Mouse (Mus musculus) testis, postnatal 14 days (tissue): ENCODE measurements around the gene Pak6.

Experiments
- DNase-seq: peaks from one replicate; pipeline ENCODE4 v3.0.0; 2021; ENCODE audit warnings: low spot score

Gene Pak6

DNA sequence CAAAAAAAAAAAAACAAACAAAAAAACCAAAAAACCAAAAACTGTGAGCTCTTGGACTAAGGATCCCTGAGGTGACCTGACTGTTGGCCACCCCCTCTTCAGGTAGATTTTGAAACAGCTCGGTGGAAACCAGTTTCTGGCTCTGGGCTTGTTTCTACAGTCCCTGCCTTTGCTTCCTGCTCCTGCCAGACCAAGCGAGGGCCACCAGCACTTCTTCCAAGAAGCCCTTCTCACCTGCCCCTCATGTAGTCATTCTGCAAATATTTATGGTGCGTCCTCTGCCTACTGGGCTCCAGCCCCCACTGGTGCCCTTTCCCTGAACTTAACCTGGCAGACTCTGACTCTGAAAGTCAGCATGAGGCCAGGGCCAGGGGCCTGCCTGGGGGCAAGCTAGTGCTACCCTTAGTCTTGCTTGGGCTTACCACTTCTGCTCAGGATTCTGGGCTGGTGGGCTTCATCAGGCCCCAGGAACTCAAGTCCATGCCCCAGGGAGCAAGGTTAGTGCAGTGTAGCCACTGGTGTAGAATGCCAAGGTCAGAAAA lies 1.9 kb downstream of the Pak6 start:
- no peak for DNase-seq

DNA sequence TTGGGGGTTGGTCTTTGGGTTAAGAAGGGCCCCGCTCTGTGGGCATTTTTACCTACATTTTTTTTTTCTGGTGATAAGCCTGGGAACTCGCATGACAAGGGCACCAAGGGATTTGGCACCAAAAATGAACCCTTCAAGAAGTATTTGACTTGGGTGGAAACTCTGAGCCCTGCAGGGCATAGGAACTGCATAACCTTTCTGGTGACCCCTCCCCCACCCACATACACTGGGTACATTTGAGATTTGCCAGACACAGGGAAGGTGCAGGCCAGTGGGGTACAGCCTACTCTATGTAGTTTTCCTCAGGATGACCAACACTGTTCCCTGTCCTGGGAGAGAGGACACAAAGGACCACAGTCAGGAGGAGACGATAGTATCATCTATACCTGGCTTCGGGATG lies 2.5 kb downstream of the Pak6 start:
- no peak for DNase-seq

DNA sequence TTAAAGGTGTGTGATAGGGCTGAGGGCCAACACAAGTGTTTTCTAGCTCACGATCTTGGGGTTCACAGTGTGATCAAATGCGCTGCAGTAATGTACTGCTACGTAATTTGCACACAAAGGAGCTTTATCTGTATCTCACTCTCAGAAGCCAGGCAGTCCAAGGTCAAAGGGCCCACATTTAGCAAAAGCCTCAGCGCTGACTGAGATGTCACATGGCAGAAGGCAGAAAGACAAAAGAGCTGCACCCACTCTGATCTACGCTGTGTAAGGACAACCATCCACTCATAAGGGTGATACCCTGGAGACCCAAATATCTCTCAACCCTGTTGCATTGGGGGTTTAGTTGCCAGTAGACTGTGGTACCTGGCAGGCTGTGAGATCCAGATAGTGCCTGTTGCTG lies 4.1 kb downstream of the Pak6 start:
- DNase-seq, result no peak

DNA sequence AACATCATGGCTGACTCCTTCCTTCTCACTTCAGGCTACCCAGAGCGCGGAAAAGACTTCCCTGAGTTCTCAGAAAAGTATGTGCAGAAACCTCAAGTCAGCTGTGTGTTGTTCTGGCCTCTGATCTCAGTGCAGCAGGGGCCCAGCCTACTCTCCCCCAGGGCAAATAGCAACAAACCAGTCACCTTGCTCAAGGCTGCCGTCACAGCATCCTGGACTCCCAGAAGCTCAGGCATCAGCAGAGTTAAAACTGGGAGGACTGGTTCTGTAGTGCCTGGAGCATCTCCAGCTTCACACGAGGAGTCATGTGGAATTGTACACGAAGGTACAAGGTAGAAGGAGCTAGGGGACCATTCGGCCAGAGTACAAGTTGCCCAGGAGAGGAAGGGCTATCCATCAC lies 6.1 kb downstream of the Pak6 start:
- no peak for DNase-seq

DNA sequence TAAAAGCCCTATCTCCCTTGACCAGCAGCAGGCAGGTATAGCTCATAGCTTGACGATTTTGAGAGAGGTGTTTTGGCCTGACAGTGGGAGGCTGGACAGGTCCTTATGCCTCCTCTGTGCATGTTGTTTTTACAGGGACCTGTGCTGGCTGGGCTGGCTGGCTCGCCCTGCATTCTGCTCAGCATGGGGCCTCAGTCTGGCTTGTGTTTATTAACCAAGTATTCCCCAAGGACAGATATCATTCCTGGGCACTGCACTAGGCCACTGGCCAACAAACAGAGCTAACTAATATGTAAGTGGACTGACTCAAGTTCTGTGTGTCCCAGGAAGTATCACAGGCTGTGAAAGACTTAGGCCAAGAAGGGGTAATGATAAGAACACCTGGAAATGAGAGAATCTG lies 6.7 kb downstream of the Pak6 start:
- peak; percentile 39 for DNase-seq

DNA sequence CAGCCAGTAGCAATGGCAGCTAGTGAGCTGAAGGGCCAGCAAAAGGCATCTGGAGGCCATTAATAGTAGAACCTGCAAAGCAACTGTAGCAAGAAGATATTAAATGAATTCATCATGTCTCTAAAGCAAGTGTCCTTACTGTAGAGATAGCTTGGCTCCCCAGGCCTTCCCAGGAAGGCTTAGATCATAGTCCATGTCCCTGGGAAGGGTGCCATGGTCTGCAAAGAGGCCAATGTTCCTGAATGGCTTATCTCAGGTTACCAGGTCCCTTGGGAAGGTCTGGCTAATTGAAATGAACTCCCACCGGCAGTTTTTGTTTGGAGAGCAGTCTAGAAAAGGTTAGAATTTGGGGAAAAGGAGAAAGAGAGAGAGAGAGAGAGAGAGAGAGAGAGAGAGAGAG lies 8.6 kb downstream of the Pak6 start:
- no peak for DNase-seq

DNA sequence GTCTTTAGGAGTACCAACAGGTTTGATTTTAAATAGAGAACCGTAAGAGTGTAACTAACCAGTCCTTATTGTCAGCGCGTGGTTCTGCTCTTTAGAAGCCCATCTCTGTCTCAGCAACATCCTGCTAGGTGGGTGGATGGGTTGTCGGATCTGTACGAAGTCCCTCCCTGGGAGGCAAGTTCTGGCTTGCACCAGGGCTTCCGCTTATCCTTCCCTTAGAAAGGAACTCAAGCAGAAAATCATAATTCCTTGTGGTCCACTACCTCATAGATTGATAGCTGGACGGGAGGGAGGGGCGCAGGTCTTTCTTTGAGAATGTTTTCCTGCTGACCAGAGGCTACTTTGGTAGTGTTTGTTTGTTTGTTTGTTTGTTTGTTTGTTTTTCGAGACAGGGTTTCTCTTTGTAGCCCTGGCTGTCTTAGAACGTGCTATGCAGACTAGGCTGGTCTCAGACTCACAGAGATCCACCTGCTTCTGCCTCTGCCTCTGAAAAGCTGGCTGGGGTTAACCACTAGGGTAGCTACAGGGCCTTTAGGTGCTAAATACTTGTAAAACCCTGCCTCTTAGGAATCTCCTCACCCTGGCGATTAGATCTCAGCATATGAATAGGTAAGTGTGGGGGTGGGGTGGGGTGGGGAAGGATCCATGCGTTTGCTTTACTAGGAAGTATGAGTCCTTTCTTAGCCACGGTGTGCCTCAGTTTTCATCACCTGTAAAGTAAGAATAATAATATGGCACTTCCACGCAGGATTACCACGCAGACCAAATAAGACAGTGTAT lies 10.8 kb downstream of the Pak6 start:
- no peak for DNase-seq

DNA sequence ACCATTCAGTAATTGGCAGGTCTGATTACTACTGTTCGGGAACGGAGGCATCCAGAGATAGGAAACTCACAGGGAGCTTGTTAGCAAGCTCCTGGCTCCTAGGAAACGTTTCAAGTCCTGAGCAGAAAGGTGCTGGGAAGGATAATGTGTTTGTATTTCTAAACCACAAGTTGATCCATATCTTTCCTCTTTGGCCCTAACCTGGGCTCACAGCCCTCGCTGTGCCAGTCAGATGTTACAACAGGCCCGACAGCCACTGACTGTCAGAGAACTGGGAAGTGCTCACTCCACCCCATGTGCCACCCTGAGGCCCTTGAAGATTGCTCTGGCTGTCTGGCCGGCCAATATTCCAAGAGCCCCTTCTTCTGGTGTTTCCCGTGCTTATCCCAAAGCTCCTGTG lies 11.4 kb downstream of the Pak6 start:
- DNase-seq, result no peak

DNA sequence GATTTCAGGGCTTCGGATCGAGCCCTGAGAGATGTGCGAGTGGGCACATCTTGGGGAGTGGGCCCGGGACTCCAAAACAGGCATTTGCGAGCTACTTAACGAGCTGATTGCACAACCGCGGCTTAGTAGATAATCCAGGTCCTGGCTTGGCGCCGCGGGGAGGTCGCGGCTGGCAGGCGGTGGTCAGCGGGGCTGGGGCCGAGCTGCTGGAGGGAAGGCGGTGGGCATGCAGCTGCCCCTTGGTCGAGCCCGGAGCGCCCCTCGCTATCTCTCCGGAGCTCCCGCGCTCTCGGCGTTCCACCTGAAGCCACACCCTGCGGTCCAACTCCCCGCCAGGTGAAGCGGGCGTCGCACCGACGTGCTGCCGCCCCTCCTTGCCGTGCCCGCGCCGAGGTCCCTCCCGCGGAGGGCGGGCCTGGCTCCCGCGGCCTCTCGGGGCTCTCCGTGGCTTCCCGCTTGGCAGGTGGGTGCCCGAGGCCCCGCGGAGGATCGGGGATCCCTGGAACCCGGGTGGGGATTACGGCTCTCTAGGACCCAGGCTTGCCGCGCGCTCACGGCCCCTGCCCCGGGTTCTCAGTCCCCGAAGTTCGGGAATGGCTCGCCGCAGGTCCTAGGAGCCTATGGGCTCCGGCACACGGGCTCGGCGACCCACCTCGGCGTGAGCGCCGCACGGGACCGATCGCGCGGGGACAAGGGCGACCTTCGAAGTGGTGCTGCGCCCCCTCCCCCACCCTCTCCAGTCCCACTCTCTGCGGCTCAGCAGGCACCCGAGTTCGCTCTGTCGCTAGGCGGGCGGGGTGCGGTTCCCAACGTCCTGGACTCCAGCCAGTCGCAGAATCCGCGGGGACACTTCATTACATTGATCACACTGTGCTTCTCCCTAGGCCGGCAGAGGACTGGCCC lies 14.0 kb downstream of the Pak6 start:
- no peak for DNase-seq

DNA sequence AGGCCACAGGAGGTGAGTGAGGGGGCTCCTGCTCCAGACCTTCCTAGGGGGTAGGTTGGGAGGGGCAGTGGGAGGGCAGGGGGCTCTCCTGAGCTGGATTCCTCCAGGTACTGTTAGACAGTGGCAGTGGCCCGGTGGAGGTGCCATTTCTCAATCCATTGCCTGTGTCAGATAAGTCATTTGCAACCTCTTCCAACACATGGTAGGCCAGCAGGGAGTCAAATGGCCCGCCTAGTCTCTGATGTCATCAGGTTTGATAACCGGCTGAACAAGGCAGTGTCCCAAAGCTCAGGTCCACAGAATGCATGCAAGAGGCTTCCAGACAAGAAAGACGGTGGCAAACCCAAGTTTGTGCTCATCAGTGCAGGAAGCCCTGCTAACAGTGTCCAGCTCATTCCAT lies 14.7 kb downstream of the Pak6 start:
- DNase-seq, result peak; percentile 40

DNA sequence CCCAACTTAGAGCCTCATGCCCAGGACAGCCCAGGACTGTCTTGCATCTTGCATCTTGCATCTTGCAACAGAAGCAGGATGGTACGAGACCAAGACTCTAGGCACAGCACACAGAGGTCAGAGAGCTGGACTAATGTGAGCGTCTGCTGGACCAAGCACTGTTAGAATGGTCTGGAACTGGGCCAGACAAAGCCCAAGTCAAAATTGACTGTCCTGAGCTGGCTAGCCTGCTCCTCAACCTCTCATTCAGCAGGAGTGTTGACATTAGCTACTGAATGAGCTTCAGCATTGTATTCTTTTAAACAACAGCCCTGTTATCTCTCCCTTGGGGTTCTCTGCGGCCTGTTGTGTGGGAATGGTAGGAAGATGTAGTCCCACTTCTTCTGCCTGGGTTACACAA lies 16.5 kb downstream of the Pak6 start:
- no peak for DNase-seq

DNA sequence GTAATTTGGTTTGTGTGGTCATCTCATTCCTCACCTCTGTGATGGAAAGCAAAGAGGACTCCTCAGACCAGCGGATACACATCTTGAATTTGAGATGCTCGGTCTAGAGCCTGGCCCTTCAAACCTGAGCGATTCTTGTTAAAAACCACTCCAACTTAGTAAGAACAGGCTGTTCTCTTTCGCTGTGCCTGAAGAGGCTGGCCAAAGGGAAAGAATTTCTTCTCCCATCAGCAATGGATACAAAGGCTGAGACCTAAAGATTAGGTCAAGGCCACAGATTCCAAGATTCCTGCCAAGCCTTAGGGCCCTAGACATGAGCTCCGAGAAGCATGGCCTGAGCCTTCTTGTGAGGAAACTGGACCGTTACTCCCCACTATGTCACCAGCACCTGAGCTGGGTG lies 17.8 kb downstream of the Pak6 start:
- peak; percentile 76 for DNase-seq

DNA sequence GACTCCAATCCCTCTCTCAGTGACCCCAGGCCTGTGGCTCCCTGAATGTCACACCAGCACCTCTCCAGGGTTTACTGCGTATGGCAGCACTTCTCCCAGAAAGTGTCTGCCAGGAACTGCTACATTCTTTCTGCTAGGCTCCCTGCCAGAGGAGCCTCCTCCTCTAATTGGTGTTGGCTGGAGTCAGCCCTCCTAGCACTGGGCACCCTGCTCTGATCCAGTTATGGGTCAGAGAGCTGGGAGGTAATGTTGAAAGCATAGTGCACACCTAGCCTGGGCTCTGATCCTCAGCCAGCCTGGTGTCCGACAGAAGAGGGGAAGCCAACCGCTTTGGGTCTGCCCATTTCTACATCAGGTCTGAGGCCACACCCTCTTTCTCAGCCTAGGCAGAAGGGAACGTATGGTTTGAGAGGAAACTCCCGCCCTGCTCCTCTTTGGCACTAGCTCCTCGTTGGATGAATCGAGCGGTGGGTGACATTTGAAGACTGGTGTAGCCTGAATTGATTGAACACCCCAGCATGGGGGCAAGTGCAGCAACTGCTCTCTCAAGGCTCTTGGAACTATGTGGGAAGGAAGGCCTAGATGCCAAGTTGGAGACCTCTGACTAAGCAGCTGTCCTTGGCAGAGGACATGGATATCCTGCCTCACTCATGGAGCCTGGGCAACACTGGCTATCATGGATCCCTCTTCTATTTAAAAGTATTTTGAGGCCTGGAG lies 19.6 kb downstream of the Pak6 start:
- DNase-seq, result peak; percentile 62

DNA sequence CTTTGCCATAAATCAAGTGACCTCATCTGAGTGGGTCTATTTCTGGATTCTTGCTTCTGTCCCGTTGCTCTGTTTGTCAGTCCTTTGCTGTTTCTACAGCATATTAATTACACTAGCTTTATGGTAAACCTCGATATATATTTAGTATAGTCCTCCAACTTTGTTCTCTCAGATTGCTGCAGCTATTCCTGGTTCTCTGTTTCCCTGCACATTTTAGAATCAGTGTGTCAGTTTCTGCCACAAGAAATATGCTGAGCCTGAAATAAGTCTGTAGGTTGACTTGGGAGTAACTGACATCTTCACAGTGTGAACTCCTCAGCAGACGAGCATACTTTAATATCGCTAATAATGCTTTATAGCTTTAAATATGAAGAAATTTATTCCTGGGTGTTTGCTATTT lies 22.0 kb downstream of the Pak6 start:
- DNase-seq, result no peak

DNA sequence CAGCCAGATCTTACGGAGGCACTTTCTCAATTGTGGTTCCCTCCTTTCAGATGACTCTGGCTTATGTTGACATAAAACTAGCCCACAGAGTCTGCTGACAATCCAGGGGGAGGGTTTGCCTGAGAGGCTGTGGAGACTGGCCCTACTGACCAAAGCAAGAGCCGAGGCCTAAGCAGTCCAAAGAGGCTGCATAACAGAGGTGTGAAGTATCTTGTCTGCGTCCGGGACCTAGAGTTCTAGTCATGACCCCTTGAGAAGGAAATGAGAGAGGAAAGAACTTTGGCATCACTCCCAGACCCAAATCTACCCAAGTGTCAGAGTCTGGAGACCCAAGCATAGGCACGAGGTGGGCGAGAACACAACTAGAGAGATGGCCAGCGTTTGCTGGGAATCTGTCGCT lies 23.6 kb downstream of the Pak6 start:
- no peak for DNase-seq

DNA sequence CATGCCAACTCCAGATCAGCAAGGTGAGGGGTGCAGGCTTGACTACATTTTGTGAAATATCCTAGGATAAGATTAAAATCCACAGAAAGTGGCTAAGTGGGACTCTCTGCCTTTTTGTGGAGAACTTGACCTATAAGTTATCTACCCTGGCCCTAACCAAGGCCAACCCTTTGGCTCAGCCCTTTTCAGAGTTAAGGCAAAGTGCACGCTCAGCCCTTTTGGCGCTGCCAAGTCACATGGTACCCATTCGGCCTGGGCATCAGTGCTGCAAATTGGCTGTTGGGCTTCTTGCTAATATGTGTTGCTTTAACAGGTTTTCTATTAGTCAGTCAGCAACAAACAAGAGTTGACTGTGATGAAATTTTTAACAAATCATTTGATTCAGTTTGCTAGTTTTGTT lies 24.7 kb downstream of the Pak6 start:
- DNase-seq, result peak; percentile 54

DNA sequence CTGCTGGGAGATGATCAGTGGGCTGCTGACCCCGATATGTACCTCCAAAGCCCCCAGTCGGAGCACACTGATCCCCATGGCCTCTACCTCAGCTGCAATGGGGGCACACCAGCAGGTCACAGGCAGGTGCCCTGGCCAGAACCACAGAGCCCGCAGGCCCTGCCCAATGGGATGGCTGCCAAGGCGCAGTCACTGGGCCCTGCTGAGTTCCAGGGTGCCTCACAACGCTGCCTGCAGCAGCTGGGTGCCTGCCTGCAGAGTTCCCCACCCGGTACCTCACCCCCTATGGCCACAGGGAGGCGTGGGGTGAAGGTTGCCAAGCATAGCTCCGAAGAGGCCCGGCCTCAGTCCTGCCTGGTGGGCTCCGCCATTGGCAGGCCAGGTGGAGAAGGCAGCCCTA lies 26.8 kb downstream of the Pak6 start:
- no peak for DNase-seq

DNA sequence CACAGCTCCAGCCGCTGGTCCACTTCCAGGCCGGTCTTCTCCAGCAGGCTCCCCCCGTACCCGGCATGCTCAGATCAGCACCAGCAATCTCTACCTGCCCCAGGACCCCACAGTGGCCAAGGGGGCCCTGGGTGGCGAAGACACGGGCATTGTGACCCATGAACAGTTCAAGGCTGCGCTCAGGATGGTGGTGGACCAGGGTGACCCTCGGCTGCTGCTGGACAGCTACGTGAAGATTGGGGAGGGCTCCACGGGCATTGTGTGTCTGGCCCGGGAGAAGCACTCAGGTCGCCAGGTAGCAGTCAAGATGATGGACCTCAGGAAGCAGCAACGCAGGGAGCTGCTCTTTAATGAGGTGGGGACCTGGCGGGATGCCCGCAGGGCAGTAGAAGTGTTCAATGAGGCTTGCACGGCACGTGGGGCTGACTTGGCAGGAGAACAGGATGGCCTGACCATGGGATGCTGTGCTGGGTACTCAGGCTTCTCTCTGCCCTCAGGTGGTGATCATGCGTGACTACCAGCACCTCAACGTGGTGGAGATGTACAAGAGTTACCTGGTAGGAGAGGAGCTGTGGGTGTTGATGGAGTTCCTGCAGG lies 30.4 kb downstream of the Pak6 start:
- peak; percentile 58 for DNase-seq

DNA sequence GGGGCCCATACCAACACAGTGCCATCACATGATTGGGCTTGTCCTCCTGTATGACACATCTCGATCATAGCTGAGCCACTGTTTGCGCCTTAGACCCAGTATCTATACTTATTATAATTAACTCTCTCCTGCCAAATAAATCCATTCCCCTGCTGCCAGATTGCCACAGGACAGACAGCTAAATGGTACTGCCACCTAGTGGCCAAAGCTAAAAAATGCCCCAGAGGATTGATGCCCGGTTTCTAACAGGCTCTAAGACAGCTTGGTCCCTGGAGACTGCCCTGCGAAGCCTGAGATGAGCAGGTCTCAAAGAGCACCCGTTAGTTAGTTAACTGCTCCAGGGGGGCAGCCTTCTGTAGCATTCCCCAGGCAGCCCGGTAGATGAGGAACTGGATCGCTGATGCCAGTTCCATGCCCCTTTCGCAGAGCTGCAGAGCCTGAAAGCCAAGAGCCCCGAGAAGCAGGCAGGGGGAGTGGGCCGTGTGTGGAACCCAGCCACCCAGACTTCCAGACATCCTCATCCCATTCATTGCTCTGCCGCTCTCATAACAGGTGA lies 32.7 kb downstream of the Pak6 start:
- peak; percentile 55 for DNase-seq

DNA sequence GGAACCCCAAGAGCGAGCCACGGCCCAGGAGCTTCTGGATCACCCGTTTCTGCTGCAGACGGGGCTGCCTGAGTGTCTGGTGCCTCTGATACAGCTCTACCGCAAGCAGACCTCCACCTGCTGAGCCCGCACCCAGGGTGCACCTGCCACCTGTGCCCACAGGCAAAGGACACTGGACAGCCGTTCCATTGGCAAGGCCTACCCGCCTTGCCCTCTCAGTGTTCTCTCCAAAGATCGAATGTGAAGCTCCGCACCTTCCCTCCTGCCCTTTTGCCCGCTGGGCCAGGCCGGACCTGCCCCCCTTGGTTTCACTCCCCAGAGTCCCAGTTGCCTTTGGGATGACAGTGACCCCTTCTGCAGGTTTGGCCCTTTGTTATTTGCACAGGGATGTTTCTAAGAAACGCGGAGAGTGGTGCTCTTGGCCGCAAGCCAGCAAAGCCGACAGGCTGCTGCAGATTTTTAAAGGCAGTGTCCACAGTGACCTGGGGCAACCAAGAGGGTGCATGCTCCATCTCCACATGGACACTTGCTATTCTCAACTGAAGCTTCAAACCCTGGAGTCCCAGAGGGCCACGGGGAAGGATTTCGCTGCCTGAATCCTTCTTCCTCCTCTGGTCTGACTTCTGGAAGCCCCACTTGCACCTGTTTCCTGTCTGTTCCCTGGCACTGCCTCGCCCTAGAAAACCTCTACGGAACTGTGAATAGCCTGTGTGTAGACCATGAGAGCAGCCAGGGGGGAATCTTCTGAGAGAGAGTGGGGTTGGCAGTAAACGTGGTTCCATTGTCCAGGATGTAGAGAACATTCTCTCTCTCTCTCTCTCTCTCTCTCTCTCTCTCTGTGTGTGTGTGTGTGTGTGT lies 33.6 kb downstream of the Pak6 start:
- no peak for DNase-seq
